Mouse (Mus musculus) megakaryocyte, embryonic 14.5 days (primary cell): ENCODE data around the gene Pafah2. TPM values are rescaled to one million over a fixed set of nuclear protein-coding genes. Genes with fewer than 3 reads are reported as not detected.

Experiments used
- H3K27me3 ChIP-seq: replicated peaks from 2 replicates; pipeline ENCODE3; 2012; ENCODE audit warnings: inconsistent platforms
- H3K36me3 ChIP-seq: replicated peaks from 2 replicates; pipeline ENCODE3; 2012; ENCODE audit warnings: low read length, inconsistent platforms, mixed read lengths
- H3K4me1 ChIP-seq: 2 replicates; pipeline ENCODE4 v1.6.1; 2012; ENCODE audit warnings: inconsistent platforms
- H3K4me3 ChIP-seq: replicated peaks from 2 replicates; pipeline ENCODE3; 2012; ENCODE audit warnings: moderate library complexity, mild to moderate bottlenecking, inconsistent platforms
- H3K9me3 ChIP-seq: 2 replicates; pipeline ENCODE4 v1.6.1; 2012; ENCODE audit warnings: inconsistent platforms
- FLI1 ChIP-seq: IDR thresholded peaks from 2 replicates; pipeline ENCODE4 v1.6.1; 2012; ENCODE audit warnings: low read length, inconsistent platforms, mixed read lengths
- GATA1 ChIP-seq: IDR thresholded peaks from 3 replicates; pipeline ENCODE4 v1.6.1; 2012; ENCODE audit warnings: mixed read lengths, low read length, inconsistent platforms, borderline replicate concordance
- polyA plus RNA-seq: library from polyadenylated mRNA; stranded (reverse); fragments of >175 nt; gene quantifications from 2 replicates; pipeline ENCODE4 v1.2.3, GENCODE M21; 2012; ENCODE audit warnings: low replicate concordance; ENCODE audit not compliant: insufficient read depth

Gene Pafah2
- 2.4 and 3.8 TPM in 2 replicates for polyA plus RNA-seq

DNA sequence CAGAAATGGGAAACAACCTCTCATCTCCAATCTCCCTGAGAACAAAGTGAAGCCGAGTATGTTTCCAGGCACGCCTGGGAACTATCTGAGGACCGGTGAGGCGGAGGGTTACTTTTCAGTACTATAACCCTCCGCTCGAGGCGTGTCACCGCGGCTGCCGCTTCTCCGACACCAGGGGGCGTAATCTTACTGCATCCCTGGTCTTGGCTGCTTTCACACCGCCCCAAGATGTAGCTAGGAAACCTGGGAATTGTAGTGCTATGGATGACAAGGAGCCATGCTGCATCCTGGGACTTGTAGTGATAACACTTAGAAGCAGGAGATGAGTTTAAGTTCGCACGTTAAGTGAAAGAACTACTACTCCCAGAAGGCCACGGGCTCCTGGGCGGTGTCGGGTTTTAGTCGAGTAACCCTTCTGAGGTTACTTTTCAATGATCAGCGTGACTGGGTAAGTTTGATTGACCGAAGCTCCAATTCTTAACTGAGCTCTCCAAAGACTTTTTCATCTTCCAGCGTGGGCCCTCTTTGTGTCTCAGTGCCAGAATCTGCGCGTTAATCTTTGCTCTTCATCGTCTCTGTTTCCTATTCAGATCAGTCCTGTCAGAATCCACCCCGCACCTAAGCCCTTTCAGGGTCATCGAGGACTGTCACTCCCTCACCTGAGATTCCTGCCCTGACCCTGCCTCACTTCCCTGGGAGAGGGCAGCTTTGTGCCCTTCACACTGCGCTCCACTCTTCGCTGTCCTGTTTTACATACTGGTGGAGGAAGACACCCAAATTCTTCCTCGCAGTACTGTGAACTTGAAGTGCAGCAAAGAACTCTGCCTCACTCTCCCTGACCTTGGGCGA, at the start of gene Pafah2:
TSS of gene Pafah2 (plus strand) at position 344 of the 849 bp plus-strand sequence.
- Histone ChIP-seq H3K9me3 (no peaks in the 10 kb centered on the region), H3K4me3 (peak within 1 kb of the TSS; percentile 90), H3K36me3 (no peaks in the 10 kb centered on the region), H3K4me1 (peaks cover 33% of the 10 kb centered on the region), H3K27me3 (peaks cover 2% of the 10 kb centered on the region)
- TF ChIP-seq GATA1: no peak
- no peak for TF ChIP-seq FLI1

DNA sequence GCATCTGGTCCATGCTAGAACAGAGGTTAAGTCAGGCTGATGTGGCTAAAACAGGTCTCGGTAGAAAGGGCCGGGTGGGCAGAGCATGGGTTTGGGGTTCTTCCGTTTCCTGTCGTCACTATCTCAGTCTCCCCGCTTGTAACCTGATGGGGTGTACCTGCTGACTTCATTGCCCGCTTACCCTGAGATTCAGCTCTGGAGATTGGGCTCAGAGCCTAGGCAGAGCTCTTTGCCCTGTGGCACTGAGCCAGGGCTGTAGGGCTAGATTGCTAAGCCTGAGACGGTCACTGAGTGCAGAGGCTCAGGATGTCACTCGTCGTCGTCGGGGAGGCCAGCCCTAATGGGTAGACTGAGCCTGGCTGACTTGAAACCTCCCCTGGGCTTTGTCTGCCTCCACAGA, 48.0 kb upstream of the Pafah2 start:
- Histone ChIP-seq H3K4me1 (peaks cover 25% of the 10 kb centered on the region), H3K9me3 (peaks cover 4% of the 10 kb centered on the region), H3K36me3 (no peaks in the 10 kb centered on the region), H3K27me3 (peaks cover 64% of the 10 kb centered on the region), H3K4me3 (no peak overlapping the region)
- TF ChIP-seq GATA1: no peak
- TF ChIP-seq FLI1: no peak

DNA sequence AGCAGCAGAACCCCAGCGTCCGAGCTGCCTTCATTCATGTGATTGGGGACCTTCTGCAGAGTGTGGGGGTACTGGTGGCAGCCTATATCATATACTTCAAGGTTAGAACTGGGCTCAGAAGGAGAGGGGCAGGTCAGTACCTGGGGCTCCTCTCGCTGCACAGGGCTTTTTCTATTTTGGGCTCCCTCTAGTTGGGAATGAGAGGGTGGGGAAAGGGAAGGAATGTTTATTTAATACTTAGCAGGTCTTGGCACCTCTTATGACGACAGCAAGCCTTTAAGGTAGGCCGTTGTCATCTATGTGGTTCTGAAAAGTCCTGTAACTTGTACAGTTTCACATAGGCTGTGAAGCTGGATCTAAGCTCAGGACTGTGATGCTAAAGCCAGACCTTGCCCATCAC, 47.6 kb upstream of the Pafah2 start:
- TF ChIP-seq FLI1 (no peak), GATA1 (no peak)
- no peak overlapping the region for H3K4me3 ChIP-seq
- peaks cover 60% of the 10 kb centered on the region for H3K27me3 ChIP-seq
- no peaks in the 10 kb centered on the region for H3K36me3 ChIP-seq
- no peaks in the 10 kb centered on the region; the same call in 1 of the 2 replicates for H3K9me3 ChIP-seq
- H3K4me1 ChIP-seq: peaks cover 23% of the 10 kb centered on the region

DNA sequence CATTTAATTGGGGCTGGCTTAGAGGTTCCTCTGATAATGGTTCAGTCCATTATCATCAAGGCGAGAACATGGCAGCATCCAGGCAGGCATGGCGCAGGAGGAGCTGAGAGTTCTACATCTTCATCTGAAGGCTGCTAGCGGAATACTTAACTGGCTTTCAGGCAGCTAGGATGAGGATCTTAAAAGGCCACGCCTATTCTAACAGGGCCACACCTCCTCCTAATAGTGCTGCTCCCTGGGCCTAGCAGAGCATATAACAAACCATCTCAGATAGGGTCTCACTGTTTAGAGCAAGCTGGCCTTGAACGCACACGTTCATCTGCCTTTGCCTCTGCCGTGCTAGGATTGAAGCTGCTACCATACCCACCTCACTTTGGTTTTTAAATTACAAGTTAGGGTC, 46.3 kb upstream of the Pafah2 start:
- Histone ChIP-seq H3K9me3 (no peaks in the 10 kb centered on the region), H3K27me3 (peaks cover 54% of the 10 kb centered on the region), H3K4me1 (peaks cover 23% of the 10 kb centered on the region), H3K4me3 (no peak overlapping the region), H3K36me3 (no peaks in the 10 kb centered on the region)
- TF ChIP-seq FLI1: no peak

DNA sequence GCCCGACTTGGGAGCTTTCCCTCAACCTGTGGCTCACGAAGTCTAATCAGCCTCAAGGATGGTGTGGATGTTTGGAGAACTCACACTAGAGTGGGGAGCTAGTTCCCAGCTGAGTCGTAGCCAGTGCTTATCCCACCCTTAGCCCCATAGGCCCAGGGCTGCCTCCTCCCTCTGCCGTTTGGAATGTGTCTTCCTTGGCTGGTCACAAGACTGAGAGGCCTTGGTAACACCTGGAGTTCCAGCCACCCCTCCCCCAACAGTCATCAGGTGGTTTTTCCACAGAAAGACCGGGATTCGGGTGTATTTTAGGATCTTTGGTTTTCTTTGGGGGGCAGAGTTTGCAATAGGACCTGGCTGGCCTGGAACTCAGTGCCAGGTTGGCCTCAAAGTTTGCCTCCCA, 45.5 kb upstream of the Pafah2 start:
- Histone ChIP-seq H3K4me3 (no peak overlapping the region), H3K9me3 (no peaks in the 10 kb centered on the region), H3K36me3 (no peaks in the 10 kb centered on the region), H3K4me1 (peaks cover 26% of the 10 kb centered on the region), H3K27me3 (peaks cover 52% of the 10 kb centered on the region)
- TF ChIP-seq GATA1 (no peak), FLI1 (no peak)

DNA sequence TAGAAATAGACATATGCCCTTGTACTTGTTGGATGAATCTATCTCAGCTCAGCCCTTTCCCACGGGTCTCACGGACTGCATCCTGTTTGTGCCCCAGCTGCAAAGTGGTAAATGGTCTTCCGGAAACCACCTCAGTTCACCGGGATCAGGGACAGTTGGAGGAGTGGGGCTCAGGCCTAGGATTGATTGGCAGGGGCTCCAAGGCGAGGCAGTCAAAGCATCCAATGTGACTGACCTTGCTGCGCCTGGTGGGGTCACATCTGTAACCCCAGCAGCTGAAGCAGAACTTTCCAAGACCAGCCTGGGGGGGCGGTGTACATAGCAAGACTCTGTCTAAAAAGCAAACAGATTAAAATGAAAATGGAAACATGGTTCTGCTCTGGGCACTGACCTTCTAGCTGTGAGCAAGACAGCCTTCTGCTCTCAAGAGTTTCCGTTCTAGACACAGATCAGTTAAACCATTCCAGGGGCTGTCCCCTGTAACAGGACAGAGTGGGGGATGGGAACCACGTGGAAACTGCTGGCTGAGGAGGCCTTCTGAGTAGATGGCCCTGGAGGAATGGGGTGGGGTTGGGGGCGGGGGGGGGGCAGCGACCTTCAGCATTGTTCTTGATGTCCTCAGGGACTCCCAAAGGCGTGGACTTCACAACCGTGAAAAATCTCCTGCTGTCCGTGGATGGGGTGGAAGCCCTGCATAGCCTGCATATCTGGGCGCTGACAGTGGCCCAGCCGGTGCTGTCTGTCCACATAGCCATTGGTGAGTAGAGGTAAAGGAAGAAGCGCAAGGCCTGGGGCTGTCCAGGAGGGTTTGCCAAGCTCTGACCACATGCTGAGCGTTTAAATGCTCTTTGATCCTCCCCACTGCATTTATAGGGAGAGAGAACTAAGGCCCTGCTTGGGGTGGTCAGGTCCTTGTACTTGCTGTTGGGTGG, 44.5 kb upstream of the Pafah2 start:
- no peaks in the 10 kb centered on the region for H3K36me3 ChIP-seq
- no peak overlapping the region for H3K4me3 ChIP-seq
- H3K4me1 ChIP-seq: peaks cover 36% of the 10 kb centered on the region
- no peaks in the 10 kb centered on the region for H3K9me3 ChIP-seq
- TF ChIP-seq GATA1 (no peak), FLI1 (no peak)
- H3K27me3 ChIP-seq: peaks cover 46% of the 10 kb centered on the region

DNA sequence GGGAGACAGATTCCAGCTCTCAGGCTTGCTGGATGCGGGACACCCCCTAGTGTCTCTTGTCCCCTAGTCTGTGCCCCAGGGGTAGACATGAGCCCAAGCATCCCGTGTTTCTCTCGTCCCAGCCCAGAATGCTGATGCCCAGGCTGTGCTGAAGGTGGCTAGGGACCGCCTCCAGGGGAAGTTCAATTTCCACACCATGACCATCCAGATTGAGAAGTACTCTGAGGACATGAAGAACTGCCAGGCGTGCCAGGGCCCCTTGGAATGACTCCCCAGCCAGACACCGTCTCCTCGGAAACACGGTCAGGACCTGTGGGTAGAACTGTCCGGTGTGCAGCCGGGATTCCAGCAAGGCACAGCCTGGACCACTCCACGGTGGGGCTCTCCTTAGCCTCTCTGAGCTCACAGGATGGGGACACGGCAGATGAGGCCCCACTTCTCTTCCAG, 43.8 kb upstream of the Pafah2 start:
- H3K4me1 ChIP-seq: peaks cover 43% of the 10 kb centered on the region
- H3K9me3 ChIP-seq: no peaks in the 10 kb centered on the region
- TF ChIP-seq FLI1 (no peak), GATA1 (no peak)
- no peak overlapping the region for H3K4me3 ChIP-seq
- peaks cover 46% of the 10 kb centered on the region for H3K27me3 ChIP-seq
- H3K36me3 ChIP-seq: no peaks in the 10 kb centered on the region

DNA sequence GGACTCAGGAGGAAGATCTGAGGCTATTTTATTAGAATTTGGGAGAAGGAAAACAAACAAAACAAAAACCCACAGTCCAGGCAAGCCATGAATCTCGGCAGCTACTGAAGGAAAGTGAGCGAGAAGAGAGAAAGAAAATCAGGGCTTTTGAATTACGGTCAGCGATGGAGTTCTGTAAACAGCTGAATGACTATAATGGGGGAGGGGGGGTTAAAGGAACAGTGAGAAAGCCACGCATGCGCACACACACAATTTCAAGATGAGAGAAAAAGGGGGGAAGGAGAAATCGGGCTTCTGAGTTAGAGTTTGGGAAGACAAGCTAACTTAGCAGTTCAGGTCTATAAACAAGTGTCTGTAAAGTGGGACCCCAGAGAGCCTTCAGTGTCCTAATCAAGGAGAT, 43.2 kb upstream of the Pafah2 start:
- Histone ChIP-seq H3K36me3 (no peaks in the 10 kb centered on the region), H3K27me3 (peaks cover 46% of the 10 kb centered on the region), H3K4me1 (peaks cover 47% of the 10 kb centered on the region), H3K9me3 (no peaks in the 10 kb centered on the region), H3K4me3 (no peak overlapping the region)
- TF ChIP-seq GATA1: no peak
- no peak for TF ChIP-seq FLI1

DNA sequence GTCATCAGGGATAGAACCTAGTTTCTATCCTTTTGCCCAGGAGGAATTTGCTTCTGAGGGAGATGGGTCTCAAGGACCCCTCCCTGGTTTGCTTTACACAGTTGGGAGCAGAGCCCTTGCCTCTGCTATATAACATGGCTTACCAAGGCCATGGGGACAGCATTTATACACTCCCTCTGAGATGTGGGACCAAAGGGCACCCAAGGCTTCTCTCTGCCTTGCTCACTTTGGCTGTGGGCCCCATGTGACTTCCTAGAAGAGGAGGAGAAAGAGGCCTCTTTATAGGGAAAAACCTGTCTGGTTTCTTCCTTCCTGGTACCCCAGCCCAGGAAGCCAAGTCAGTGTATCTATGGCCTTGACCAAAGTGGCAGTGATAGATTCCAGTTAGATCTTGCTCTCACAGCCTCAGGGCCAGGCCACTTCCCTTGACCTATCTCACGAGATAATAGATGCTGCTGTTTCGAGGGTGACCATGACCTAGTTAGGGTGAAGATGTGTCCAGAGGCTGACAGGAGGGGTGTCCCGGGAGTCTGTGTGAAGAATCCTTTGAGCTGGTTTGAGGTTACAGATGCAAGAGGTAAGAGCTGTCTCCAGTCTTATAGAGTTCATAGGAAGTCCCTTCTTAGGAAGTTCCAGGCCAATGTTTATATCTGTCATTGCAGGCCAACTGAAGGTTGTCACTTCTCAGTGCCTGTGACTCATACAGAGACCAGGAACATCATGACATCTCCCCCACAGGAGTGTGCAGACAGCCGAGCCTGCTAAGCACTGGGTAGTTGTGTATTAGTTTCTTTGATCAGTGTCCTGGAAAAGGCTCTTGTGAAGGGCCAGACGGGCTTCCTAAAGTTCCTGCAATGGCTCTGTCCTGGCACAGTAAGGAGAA, 42.4 kb upstream of the Pafah2 start:
- H3K9me3 ChIP-seq: no peaks in the 10 kb centered on the region
- H3K4me3 ChIP-seq: no peak overlapping the region
- H3K27me3 ChIP-seq: peaks cover 38% of the 10 kb centered on the region
- peaks cover 47% of the 10 kb centered on the region for H3K4me1 ChIP-seq
- TF ChIP-seq FLI1 (no peak), GATA1 (no peak)
- H3K36me3 ChIP-seq: no peaks in the 10 kb centered on the region
